30 mouse cellular contexts compared by ENCODE assay signal in genomic region chr12:96134136-96134535, GRCm38 (mm10).
DNase-seq lines count a peak whose midpoint lies in the region; ATAC-seq and TF ChIP-seq lines count a peak whose summit lies in the region.
"Had no signal": no experiment of that assay in that cellular context is flagged by ENCODE, and none has a peak within 500 bp of the region (broad histone marks: within the 10 kb centered on the region; RNA-seq: fewer than 3 reads in every experiment).

No protein-coding gene starts in this region.

- no peaks in the 10 kb centered on the region for H3K4me1 ChIP-seq in kidney, postnatal 0 days (replicated peaks; ENCODE audit: insufficient read depth, low read length)
- H3K4me1 ChIP-seq in limb, embryonic 10.5 days, result peaks cover 6% of the 10 kb centered on the region
- H3K4me1 ChIP-seq in liver, embryonic 12.5 days, result no peaks in the 10 kb centered on the region
- H3K4me1 ChIP-seq: embryonic facial prominence, embryonic 12.5 days; embryonic facial prominence, embryonic 15.5 days; heart, embryonic 10.5 days; heart, embryonic 13.5 days had no signal

- H3K4me2 ChIP-seq in kidney, postnatal 0 days (ENCODE audit: low read length), result no peak overlapping the region
- H3K4me2 ChIP-seq in liver, embryonic 12.5 days, result no peak overlapping the region
- H3K4me2 ChIP-seq: embryonic facial prominence, embryonic 12.5 days; embryonic facial prominence, embryonic 15.5 days; forebrain, embryonic 12.5 days; forebrain, embryonic 15.5 days; heart, embryonic 13.5 days; hindbrain, embryonic 12.5 days had no signal

- H3K27me3 ChIP-seq in kidney, postnatal 0 days (ENCODE audit: insufficient read depth, low read length), result no peaks in the 10 kb centered on the region
- no peaks in the 10 kb centered on the region for H3K27me3 ChIP-seq in limb, embryonic 10.5 days (ENCODE audit: low read depth, poor library complexity, severe bottlenecking)
- no peaks in the 10 kb centered on the region for H3K27me3 ChIP-seq in liver, embryonic 12.5 days (replicated peaks)
- H3K27me3 ChIP-seq: embryonic facial prominence, embryonic 12.5 days; embryonic facial prominence, embryonic 15.5 days; forebrain, embryonic 12.5 days; forebrain, embryonic 15.5 days; heart, embryonic 13.5 days; hindbrain, embryonic 12.5 days; Patski had no signal

- no peak for ATAC-seq in kidney, postnatal 0 days (replicated peaks; ENCODE audit: low FRiP score, low read depth)
- no peak for ATAC-seq in activated CD4-positive, CD25-positive, alpha-beta regulatory T cell, adult 4 months
- ATAC-seq in liver, embryonic 12.5 days, result no peak
- ATAC-seq: forebrain, embryonic 15.5 days; hindbrain, embryonic 16.5 days; inflammation-experienced regulatory T-cells, adult 6 months; Patski had no signal

- DNase-seq in kidney, postnatal 0 days (ENCODE audit: low spot score), result peak; percentile 33
- no peak for DNase-seq in kidney, adult 8-10 months
- peak; percentile 48 for DNase-seq in forelimb bud, embryonic 11.5 days (ENCODE audit: low read depth, low spot score)
- DNase-seq in limb, embryonic 10.5 days (ENCODE audit: low spot score), result peak; percentile 33
- DNase-seq in mesoderm, embryonic 11.5 days (ENCODE audit: low read depth, low spot score), result peak; percentile 27
- DNase-seq in Muller cell, postnatal 12 days (ENCODE audit: inconsistent ontology term), result no peak
- DNase-seq: adrenal gland, adult 2 months; adrenal gland, postnatal 14 days; cerebellum, adult 11 months; cerebellum, adult 2 months; cerebellum, adult 9-11 months; cerebellum, postnatal 25 days; gastrocnemius, postnatal 10 days; gastrocnemius, postnatal 36 days; heart, adult 2 months; heart, postnatal 14 days; heart, postnatal 4 days had no signal

- no peaks in the 10 kb centered on the region for H3K9me3 ChIP-seq in kidney, postnatal 0 days (replicated peaks; ENCODE audit: low read length)
- no peaks in the 10 kb centered on the region for H3K9me3 ChIP-seq in limb, embryonic 10.5 days (replicated peaks)
- no peaks in the 10 kb centered on the region for H3K9me3 ChIP-seq in liver, embryonic 12.5 days (replicated peaks)
- H3K9me3 ChIP-seq: embryonic facial prominence, embryonic 12.5 days; embryonic facial prominence, embryonic 15.5 days; forebrain, embryonic 12.5 days; forebrain, embryonic 15.5 days; heart, embryonic 10.5 days; heart, embryonic 13.5 days; hindbrain, embryonic 12.5 days had no signal

- no peak overlapping the region for H3K4me3 ChIP-seq in kidney, postnatal 0 days (replicated peaks; ENCODE audit: low read depth, low read length)
- no peak overlapping the region for H3K4me3 ChIP-seq in limb, embryonic 10.5 days
- no peak overlapping the region for H3K4me3 ChIP-seq in liver, embryonic 12.5 days
- H3K4me3 ChIP-seq: embryonic facial prominence, embryonic 12.5 days; embryonic facial prominence, embryonic 15.5 days; erythroblast, embryonic 14.5 days; forebrain, embryonic 12.5 days; forebrain, embryonic 15.5 days; heart, adult 2 months; heart, embryonic 10.5 days; heart, embryonic 13.5 days; hindbrain, embryonic 12.5 days had no signal

- H3K27ac ChIP-seq in kidney, postnatal 0 days, result no peak overlapping the region
- no peak overlapping the region for H3K27ac ChIP-seq in limb, embryonic 10.5 days
- H3K27ac ChIP-seq in liver, embryonic 12.5 days, result no peak overlapping the region
- H3K27ac ChIP-seq: embryonic facial prominence, embryonic 12.5 days; embryonic facial prominence, embryonic 15.5 days; forebrain, embryonic 12.5 days; forebrain, embryonic 15.5 days; heart, adult 2 months; heart, embryonic 10.5 days; heart, embryonic 13.5 days; hindbrain, embryonic 12.5 days had no signal

- TF ChIP-seq CTCF in kidney, postnatal 0 days (IDR thresholded peaks at IDR 0.05; ENCODE audit: low read depth), result no peak

- no peaks in the 10 kb centered on the region for H3K36me3 ChIP-seq in kidney, postnatal 0 days (ENCODE audit: insufficient read depth, low read length)
- no peaks in the 10 kb centered on the region for H3K36me3 ChIP-seq in limb, embryonic 10.5 days
- H3K36me3 ChIP-seq in liver, embryonic 12.5 days, result no peaks in the 10 kb centered on the region
- H3K36me3 ChIP-seq: embryonic facial prominence, embryonic 12.5 days; embryonic facial prominence, embryonic 15.5 days; forebrain, embryonic 12.5 days; forebrain, embryonic 15.5 days; heart, embryonic 10.5 days; heart, embryonic 13.5 days; hindbrain, embryonic 12.5 days had no signal

- WGBS in kidney, postnatal 0 days, result 12% methylated on average over 5 of the region's 5 CpGs
- 34% methylated on average over 5 of the region's 5 CpGs for WGBS in limb, embryonic 10.5 days
- 40% methylated on average over 5 of the region's 5 CpGs for WGBS in liver, embryonic 12.5 days (ENCODE audit: insufficient replicate concordance)

- H3K9ac ChIP-seq in kidney, postnatal 0 days (ENCODE audit: low read depth, low read length), result no peak overlapping the region
- H3K9ac ChIP-seq in liver, embryonic 12.5 days, result no peak overlapping the region
- H3K9ac ChIP-seq: embryonic facial prominence, embryonic 12.5 days; embryonic facial prominence, embryonic 15.5 days; forebrain, embryonic 12.5 days; forebrain, embryonic 15.5 days; heart, embryonic 13.5 days; hindbrain, embryonic 12.5 days had no signal

Comparison
In these comparisons a context has a peak if more than half of its experiments do, and no peak if none do; other contexts are left out.
1. DNase-seq: peak in kidney, postnatal 0 days (single experiment), forelimb bud, embryonic 11.5 days (single experiment), limb, embryonic 10.5 days (single experiment) and mesoderm, embryonic 11.5 days (single experiment); none in kidney, adult 8-10 months (0 of 2) and Muller cell, postnatal 12 days (single experiment).